Comparison of ENCODE assay signal across 11 mouse cellular contexts in the genomic region with DNA sequence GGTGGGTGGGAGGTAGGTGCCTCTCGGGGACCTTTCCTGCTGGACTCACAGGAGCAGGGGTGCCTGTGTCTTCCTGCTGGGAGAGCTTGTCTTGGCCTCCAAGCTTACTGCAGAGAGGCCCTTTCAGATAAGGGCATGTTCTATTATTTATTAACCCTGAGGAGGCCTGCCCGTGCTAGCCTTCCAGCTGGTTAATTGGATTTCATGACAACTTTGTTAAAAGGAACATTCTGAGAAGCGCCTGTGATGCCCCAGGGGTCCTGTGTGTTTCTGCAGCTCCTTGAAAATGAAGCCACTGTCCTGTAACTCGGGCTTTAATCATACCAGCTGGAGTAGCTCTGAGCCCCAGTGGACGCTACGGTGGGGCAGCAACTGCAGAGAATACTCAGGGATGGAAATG. TPM values are rescaled to one million over a fixed set of nuclear protein-coding genes. Genes with fewer than 3 reads are reported as not detected.
DNase-seq lines count a peak whose midpoint lies in the region; ATAC-seq and TF ChIP-seq lines count a peak whose summit lies in the region.
"Had no signal": no experiment of that assay in that cellular context is flagged by ENCODE, and none has a peak within 500 bp of the region (broad histone marks: within the 10 kb centered on the region; RNA-seq: fewer than 3 reads in every experiment).

No protein-coding gene starts in this region.

- peak overlapping the region; percentile 50 for H3K27ac ChIP-seq in lung, embryonic 14.5 days (ENCODE audit: low read depth)
- no peak overlapping the region for H3K27ac ChIP-seq in lung, postnatal 0 days (ENCODE audit: low read length)
- peak overlapping the region; percentile 63 for H3K27ac ChIP-seq in intestine, postnatal 0 days (ENCODE audit: low read depth, low read length)
- peak overlapping the region; percentile 49; the same call in 1 of the 2 replicates for H3K27ac ChIP-seq in limb, embryonic 13.5 days
- H3K27ac ChIP-seq in stomach, embryonic 16.5 days (ENCODE audit: low read length) = peak overlapping the region; percentile 83

- H3K4me2 ChIP-seq in lung, embryonic 14.5 days = peak overlapping the region; percentile 4; the same call in 1 of the 2 replicates
- no peak overlapping the region for H3K4me2 ChIP-seq in lung, postnatal 0 days (replicated peaks; ENCODE audit: low read depth, low read length)
- H3K4me2 ChIP-seq in intestine, postnatal 0 days (replicated peaks; ENCODE audit: low read depth) = no peak overlapping the region
- no peak overlapping the region for H3K4me2 ChIP-seq in limb, embryonic 13.5 days (replicated peaks)
- H3K4me2 ChIP-seq in stomach, embryonic 16.5 days (ENCODE audit: low read depth, low read length) = no peak overlapping the region

- no peak for ATAC-seq in lung, embryonic 14.5 days (ENCODE audit: insufficient read depth)
- no peak for ATAC-seq in lung, postnatal 0 days
- ATAC-seq in intestine, postnatal 0 days = peak; percentile 73
- no peak for ATAC-seq in limb, embryonic 13.5 days (ENCODE audit: low FRiP score, low read depth)
- ATAC-seq in stomach, embryonic 16.5 days (ENCODE audit: insufficient read depth, low FRiP score) = peak; percentile 42; the same call in 1 of the 2 replicates
- ATAC-seq: liver, postnatal 0 days had no signal

- no peaks in the 10 kb centered on the region for H3K9me3 ChIP-seq in lung, embryonic 14.5 days (ENCODE audit: low read depth, low read length)
- no peaks in the 10 kb centered on the region for H3K9me3 ChIP-seq in lung, postnatal 0 days (ENCODE audit: low read length)
- no peaks in the 10 kb centered on the region for H3K9me3 ChIP-seq in intestine, postnatal 0 days (ENCODE audit: control insufficient read depth)
- H3K9me3 ChIP-seq in limb, embryonic 13.5 days = no peaks in the 10 kb centered on the region
- H3K9me3 ChIP-seq in stomach, embryonic 16.5 days (replicated peaks; ENCODE audit: control insufficient read depth, low read length) = no peaks in the 10 kb centered on the region

- peaks cover 14% of the 10 kb centered on the region for H3K27me3 ChIP-seq in lung, embryonic 14.5 days (ENCODE audit: insufficient read depth, low read length)
- no peaks in the 10 kb centered on the region for H3K27me3 ChIP-seq in lung, postnatal 0 days (replicated peaks; ENCODE audit: insufficient read depth, low read length)
- 0 out of 2 replicates have a peak, but pooled peaks cover 6% of the 10 kb centered on the region for H3K27me3 ChIP-seq in intestine, postnatal 0 days (replicated peaks; ENCODE audit: control insufficient read depth, insufficient read depth, low read length)
- H3K27me3 ChIP-seq in limb, embryonic 13.5 days = peaks cover 7% of the 10 kb centered on the region; the same call in 1 of the 2 replicates
- peaks cover 5% of the 10 kb centered on the region; the same call in 1 of the 2 replicates for H3K27me3 ChIP-seq in stomach, embryonic 16.5 days (ENCODE audit: control insufficient read depth, insufficient read depth, low read length)

- 16% methylated on average over 6 of the region's 6 CpGs for WGBS in lung, embryonic 14.5 days
- WGBS in lung, postnatal 0 days = 29% methylated on average over 6 of the region's 6 CpGs
- WGBS in intestine, postnatal 0 days = 17% methylated on average over 6 of the region's 6 CpGs
- WGBS in limb, embryonic 13.5 days = 24% methylated on average over 6 of the region's 6 CpGs
- WGBS in stomach, embryonic 16.5 days = 21% methylated on average over 6 of the region's 6 CpGs

- no peaks in the 10 kb centered on the region for H3K36me3 ChIP-seq in lung, embryonic 14.5 days (ENCODE audit: insufficient read depth)
- H3K36me3 ChIP-seq in lung, postnatal 0 days (ENCODE audit: insufficient read depth, low read length) = no peaks in the 10 kb centered on the region
- H3K36me3 ChIP-seq in intestine, postnatal 0 days (ENCODE audit: control insufficient read depth, insufficient read depth) = no peaks in the 10 kb centered on the region
- no peaks in the 10 kb centered on the region for H3K36me3 ChIP-seq in limb, embryonic 13.5 days
- no peaks in the 10 kb centered on the region for H3K36me3 ChIP-seq in stomach, embryonic 16.5 days (ENCODE audit: control insufficient read depth, insufficient read depth, low read length)

- no peak overlapping the region for H3K4me3 ChIP-seq in lung, embryonic 14.5 days (ENCODE audit: low read depth, low read length)
- H3K4me3 ChIP-seq in lung, postnatal 0 days (ENCODE audit: low read depth, low read length) = no peak overlapping the region
- no peak overlapping the region for H3K4me3 ChIP-seq in intestine, postnatal 0 days (ENCODE audit: low read depth, low read length)
- H3K4me3 ChIP-seq in limb, embryonic 13.5 days = no peak overlapping the region
- no peak overlapping the region for H3K4me3 ChIP-seq in stomach, embryonic 16.5 days (replicated peaks; ENCODE audit: low read length)

- H3K9ac ChIP-seq in lung, embryonic 14.5 days = no peak overlapping the region; the same call in 1 of the 2 replicates
- no peak overlapping the region for H3K9ac ChIP-seq in lung, postnatal 0 days (replicated peaks; ENCODE audit: low read depth)
- no peak overlapping the region for H3K9ac ChIP-seq in intestine, postnatal 0 days (ENCODE audit: low read depth, low read length)
- no peak overlapping the region for H3K9ac ChIP-seq in limb, embryonic 13.5 days
- H3K9ac ChIP-seq in stomach, embryonic 16.5 days (ENCODE audit: low read length) = 0 out of 2 replicates have a peak overlapping the region, but pooled peaks have one; percentile 55
- H3K9ac ChIP-seq: liver, postnatal 0 days had no signal

- peak; percentile 51 for DNase-seq in lung, embryonic 14.5 days
- DNase-seq in lung, postnatal 0 days (ENCODE audit: low spot score) = no peak
- no peak for DNase-seq in adrenal gland, postnatal 10 days
- DNase-seq in left cerebral cortex, adult 11 months (ENCODE audit: low spot score) = no peak
- no peak for DNase-seq in heart, adult 9 months (ENCODE audit: low spot score in 2 of 2)
- DNase-seq: cerebellum, adult 9-11 months; gastrocnemius, postnatal 14 days; liver, postnatal 0 days had no signal

- TF ChIP-seq EP300 in lung, postnatal 0 days (IDR thresholded peaks at IDR 0.05) = no peak

- H3K4me1 ChIP-seq in lung, embryonic 14.5 days (ENCODE audit: insufficient read depth) = peaks cover 18% of the 10 kb centered on the region
- peaks cover 5% of the 10 kb centered on the region; the same call in 1 of the 2 replicates for H3K4me1 ChIP-seq in lung, postnatal 0 days (ENCODE audit: insufficient read depth, low read depth, low read length)
- peaks cover 10% of the 10 kb centered on the region for H3K4me1 ChIP-seq in intestine, postnatal 0 days (replicated peaks; ENCODE audit: control insufficient read depth, insufficient read depth, low read length)
- H3K4me1 ChIP-seq in limb, embryonic 13.5 days = peaks cover 50% of the 10 kb centered on the region
- H3K4me1 ChIP-seq in stomach, embryonic 16.5 days (ENCODE audit: control insufficient read depth, insufficient read depth, low read length) = peaks cover 28% of the 10 kb centered on the region

- no peak for TF ChIP-seq CTCF in lung, embryonic 14.5 days (IDR thresholded peaks at IDR 0.05; ENCODE audit: low read depth)
- no peak for TF ChIP-seq CTCF in lung, postnatal 0 days (IDR thresholded peaks at IDR 0.05)
- no peak for TF ChIP-seq CTCF in intestine, postnatal 0 days (IDR thresholded peaks at IDR 0.05; ENCODE audit: low read depth)

RNA-seq across cellular contexts. Expression of gene Sertad4, which starts 25.1 kb away (rescaled TPM):
- 22.8 and 23.5 TPM in 2 replicates for polyA plus RNA-seq in lung, embryonic 14.5 days (2014; fragmentation: Nextera tagmentation; extraction: Ambion mirVana)
- polyA plus RNA-seq in lung, postnatal 0 days (2015; fragmentation: Nextera tagmentation; extraction: Ambion mirVana) = 3.2 and 3.4 TPM in 2 replicates
- 3.4 and 3.5 TPM in 2 replicates for polyA plus RNA-seq in intestine, postnatal 0 days (2015; fragmentation: Nextera tagmentation; extraction: Ambion mirVana)
- polyA plus RNA-seq in limb, embryonic 13.5 days (2015; fragmentation: Nextera tagmentation; extraction: Ambion mirVana) = 65.4 and 75.3 TPM in 2 replicates
- polyA plus RNA-seq in stomach, embryonic 16.5 days (2015; fragmentation: Nextera tagmentation; extraction: Ambion mirVana) = 5.0 and 5.7 TPM in 2 replicates
- total RNA-seq in adrenal gland, postnatal 10 days (2021) = 1 to 10 TPM; 7.9 to 9.3 TPM

RNA-seq across cellular contexts. Expression of gene Hhat, which starts 59.4 kb away (rescaled TPM):
- polyA plus RNA-seq in lung, embryonic 14.5 days (2014; fragmentation: Nextera tagmentation; extraction: Ambion mirVana) = 12.8 and 12.9 TPM in 2 replicates
- 2.4 and 3.5 TPM in 2 replicates for polyA plus RNA-seq in lung, postnatal 0 days (2015; fragmentation: Nextera tagmentation; extraction: Ambion mirVana)
- 4.5 and 4.8 TPM in 2 replicates for polyA plus RNA-seq in intestine, postnatal 0 days (2015; fragmentation: Nextera tagmentation; extraction: Ambion mirVana)
- 10.3 and 10.6 TPM in 2 replicates for polyA plus RNA-seq in limb, embryonic 13.5 days (2015; fragmentation: Nextera tagmentation; extraction: Ambion mirVana)
- 8.1 and 8.9 TPM in 2 replicates for polyA plus RNA-seq in stomach, embryonic 16.5 days (2015; fragmentation: Nextera tagmentation; extraction: Ambion mirVana)
- total RNA-seq in adrenal gland, postnatal 10 days (2021) = 1 to 10 TPM; 6.8 to 7.3 TPM

Comparison
In these comparisons a context has a peak if more than half of its experiments do, and no peak if none do; other contexts are left out.
1. ATAC-seq: peak in intestine, postnatal 0 days (single experiment) and stomach, embryonic 16.5 days (single experiment); none in lung, embryonic 14.5 days (single experiment), lung, postnatal 0 days (single experiment) and limb, embryonic 13.5 days (single experiment).